Mouse (Mus musculus) intestine, embryonic 14.5 days (tissue): Measurements from ENCODE around the gene Stk10. TPM values are rescaled to one million over a fixed set of nuclear protein-coding genes. Genes with fewer than 3 reads are reported as not detected.
A peak's percentile ranks its signal among the peaks of the same experiment; 100 is the strongest.

Experiments
- ATAC-seq: fragments of 200-750 bp; cut with Nextera tagmentation; replicated peaks from 2 replicates; pipeline ENCODE4 v1.8.0; 2017; ENCODE audit warnings: low read depth, moderate number of reproducible peaks, moderate TSS enrichment, moderate library complexity; ENCODE audit not compliant: low FRiP score, low TSS enrichment
- DNase-seq: peaks from one replicate; pipeline ENCODE4 v3.0.0-alpha.2; 2018; ENCODE audit warnings: low spot score
- H3K27ac ChIP-seq: fragments of 300-500 bp; sonication (generic); 2 replicates; pipeline ENCODE4 v1.5.1; 2014; ENCODE audit warnings: low read depth, mild to moderate bottlenecking, control low read depth
- H3K27me3 ChIP-seq: fragments of 300-500 bp; sonication (generic); replicated peaks from 2 replicates; pipeline ENCODE4 v1.6.1; 2014; ENCODE audit warnings: low read length, control low read depth; ENCODE audit not compliant: control insufficient read depth, insufficient read depth
- H3K36me3 ChIP-seq: fragments of 300-500 bp; sonication (generic); 2 replicates; pipeline ENCODE4 v1.6.1; 2014; ENCODE audit warnings: low read length, control low read depth; ENCODE audit not compliant: control insufficient read depth, insufficient read depth
- H3K4me1 ChIP-seq: fragments of 300-500 bp; sonication (generic); replicated peaks from 2 replicates; pipeline ENCODE4 v1.6.1; 2014; ENCODE audit warnings: low read length, control low read depth, mixed read lengths; ENCODE audit not compliant: control insufficient read depth, insufficient read depth
- H3K4me2 ChIP-seq: fragments of 300-500 bp; sonication (generic); 2 replicates; pipeline ENCODE4 v1.6.1; 2014; ENCODE audit warnings: low read length
- H3K4me3 ChIP-seq: fragments of 300-500 bp; sonication (generic); 2 replicates; pipeline ENCODE4 v1.5.1; 2014; ENCODE audit warnings: low read depth, low read length, control low read depth, mixed read lengths
- H3K9ac ChIP-seq: fragments of 300-500 bp; sonication (generic); 2 replicates; pipeline ENCODE4 v1.6.1; 2014; ENCODE audit warnings: mild to moderate bottlenecking, low read length
- H3K9me3 ChIP-seq: fragments of 300-500 bp; sonication (generic); 2 replicates; pipeline ENCODE4 v1.6.1; 2016; ENCODE audit warnings: low read length, control low read depth; ENCODE audit not compliant: control insufficient read depth
- WGBS: fragments of 180-500 bp; shearing (Covaris S2); extraction: QIAGEN DNeasy Blood & Tissue Kit; methylation state at CpG from one replicate; pipeline ENCODE4 v1.1.7; 2014; 5-methylcytosine and 5-hydroxymethylcytosine counted together
- polyA plus RNA-seq: library from polyadenylated mRNA; unstranded; fragments of >200 nt; fragmentation: Nextera tagmentation; extraction: Ambion mirVana; gene quantifications from 2 replicates; pipeline ENCODE4 v1.2.1, GENCODE M21; 2014

Gene Stk10
- polyA plus RNA-seq, 1 experiment from 2014 or later, result 3.0 TPM

DNA sequence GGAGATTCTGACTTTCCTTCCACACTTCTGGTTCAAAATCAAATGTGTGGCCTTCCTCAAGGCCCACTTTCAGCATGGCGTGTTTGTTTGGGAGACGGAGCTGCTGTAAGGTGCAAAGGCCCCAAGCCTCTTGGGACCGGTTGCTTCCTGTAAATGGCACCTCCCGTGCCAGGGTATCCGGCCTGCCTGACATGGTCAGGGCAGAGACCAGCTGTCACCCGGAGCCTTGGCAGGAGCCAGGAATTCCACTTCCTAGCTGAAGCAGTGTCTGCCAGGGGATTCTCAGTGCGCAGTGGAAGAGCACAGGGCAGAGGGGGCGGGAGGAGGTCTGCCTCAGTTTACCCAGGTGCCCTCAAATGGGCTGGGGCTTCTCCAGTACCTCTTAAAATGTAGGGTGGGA is 56.7 kb downstream of the Stk10 start:
- no peak overlapping the region for H3K4me3 ChIP-seq
- H3K36me3 ChIP-seq, result no peaks in the 10 kb centered on the region

DNA sequence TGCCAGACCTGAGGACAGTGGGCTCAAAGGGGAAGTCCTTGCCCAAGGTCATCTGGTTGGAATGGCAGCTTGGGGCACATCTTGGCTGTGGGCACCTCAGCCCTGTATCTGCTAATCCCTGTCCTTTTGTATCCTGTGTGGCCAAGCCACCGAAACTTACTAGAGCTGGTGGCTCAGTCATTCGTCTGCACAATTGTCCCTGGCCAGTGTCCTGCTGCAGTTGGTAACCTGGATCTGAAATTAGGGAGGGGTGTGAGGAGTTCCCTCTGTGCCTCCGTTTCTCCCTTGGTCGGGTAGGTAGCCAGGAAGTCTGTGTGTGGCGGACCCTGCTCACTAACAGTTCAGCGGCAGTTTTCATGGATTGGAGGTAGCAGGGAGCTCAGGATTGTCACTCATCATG is 57.1 kb downstream of the Stk10 start:
- ATAC-seq (no peak), DNase-seq (no peak)
- Histone ChIP-seq H3K9me3 (0 out of 2 replicates have a peak, but pooled peaks cover 4% of the 10 kb centered on the region), H3K9ac (no peak overlapping the region), H3K4me2 (no peak overlapping the region), H3K36me3 (no peaks in the 10 kb centered on the region), H3K4me1 (no peaks in the 10 kb centered on the region), H3K27me3 (no peaks in the 10 kb centered on the region), H3K4me3 (no peak overlapping the region), H3K27ac (no peak overlapping the region)
- 80% methylated on average over 6 of the region's 6 CpGs for WGBS

More for the DNA sequence above, 56.7 kb downstream of the Stk10 start:
- ATAC-seq (no peak), DNase-seq (no peak)
- Histone ChIP-seq H3K27me3 (no peaks in the 10 kb centered on the region), H3K4me1 (no peaks in the 10 kb centered on the region), H3K27ac (no peak overlapping the region), H3K9ac (no peak overlapping the region), H3K4me2 (no peak overlapping the region), H3K9me3 (0 out of 2 replicates have a peak, but pooled peaks cover 4% of the 10 kb centered on the region)
- 94% methylated on average over 8 of the region's 8 CpGs for WGBS

DNA sequence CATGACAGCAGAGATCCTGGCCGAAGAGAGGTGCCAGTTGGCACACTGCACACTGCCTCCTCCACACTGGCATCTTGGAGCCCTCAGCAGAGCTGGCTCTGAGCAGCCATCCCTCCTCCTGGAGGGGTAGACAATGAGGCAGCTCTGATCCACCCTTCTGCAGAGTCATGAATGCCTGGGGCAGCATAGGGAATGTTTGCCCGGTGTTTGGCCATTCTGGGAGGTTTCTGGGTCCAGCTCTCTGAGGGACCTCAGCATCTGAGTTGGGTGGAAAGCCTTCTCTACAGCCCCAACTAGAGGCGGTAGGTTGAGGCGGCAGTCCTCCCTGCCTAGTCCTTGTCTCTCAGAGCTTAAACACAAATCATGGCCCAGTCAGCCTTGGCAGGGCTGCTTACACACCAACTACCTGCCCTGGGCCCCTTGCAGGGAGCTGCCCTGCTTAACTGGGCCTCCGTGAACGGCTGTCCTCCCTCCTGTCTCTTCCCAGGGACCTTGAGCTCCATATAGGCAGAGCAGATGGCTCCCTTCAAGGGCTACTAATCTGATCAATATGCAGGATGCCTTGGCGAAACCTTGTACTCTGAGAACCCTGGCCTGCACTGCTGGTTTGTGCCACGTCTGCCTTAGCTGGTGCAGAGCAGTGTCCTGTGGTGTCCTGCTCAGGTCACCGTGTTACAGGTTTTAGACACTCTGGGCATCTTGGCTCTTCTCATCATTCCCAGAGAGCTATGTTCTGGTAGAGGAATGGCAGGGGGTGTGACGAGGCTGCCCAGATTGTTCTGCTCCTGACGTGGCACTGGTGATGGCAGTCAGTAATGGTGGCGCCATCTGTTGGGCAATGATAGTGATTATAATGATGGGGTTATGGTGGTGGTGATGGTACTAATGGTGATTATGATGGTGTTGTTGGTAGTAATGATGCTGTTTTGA is 59.1 kb downstream of the Stk10 start:
- Histone ChIP-seq H3K27me3 (no peaks in the 10 kb centered on the region), H3K9me3 (0 out of 2 replicates have a peak, but pooled peaks cover 4% of the 10 kb centered on the region), H3K9ac (no peak overlapping the region), H3K4me3 (no peak overlapping the region), H3K27ac (no peak overlapping the region), H3K36me3 (no peaks in the 10 kb centered on the region; the same call in 1 of the 2 replicates), H3K4me2 (no peak overlapping the region), H3K4me1 (no peaks in the 10 kb centered on the region)
- DNase-seq (no peak), ATAC-seq (no peak)
- 73% methylated on average over 12 of the region's 12 CpGs for WGBS

DNA sequence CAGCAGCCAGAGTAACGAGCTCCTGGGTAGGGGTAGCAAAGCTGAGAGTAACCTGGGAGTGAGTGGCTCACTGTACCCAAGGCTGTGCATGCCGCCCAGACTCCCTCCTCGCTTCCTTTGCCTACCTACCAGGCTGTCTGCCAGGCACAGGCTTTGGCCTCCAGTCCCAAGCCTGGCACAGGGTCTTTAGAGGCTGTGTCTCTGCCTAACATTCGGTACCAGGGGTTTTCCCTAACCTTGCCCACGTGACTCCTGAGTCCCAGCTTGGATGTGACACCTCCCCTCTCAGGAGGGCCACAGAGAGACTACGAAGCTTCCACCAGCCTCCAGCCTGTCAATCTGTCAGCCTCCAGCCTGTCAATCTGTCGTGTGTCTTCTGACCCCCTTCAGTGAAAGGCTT is 60.0 kb downstream of the Stk10 start:
- no peaks in the 10 kb centered on the region for H3K27me3 ChIP-seq
- WGBS, result 81% methylated on average over 7 of the region's 7 CpGs
- no peak overlapping the region for H3K27ac ChIP-seq
- H3K4me1 ChIP-seq, result no peaks in the 10 kb centered on the region
- H3K4me3 ChIP-seq, result no peak overlapping the region
- no peak overlapping the region for H3K4me2 ChIP-seq
- DNase-seq, result no peak
- no peaks in the 10 kb centered on the region; the same call in 1 of the 2 replicates for H3K36me3 ChIP-seq
- no peak for ATAC-seq
- 0 out of 2 replicates have a peak, but pooled peaks cover 4% of the 10 kb centered on the region for H3K9me3 ChIP-seq
- H3K9ac ChIP-seq, result no peak overlapping the region

DNA sequence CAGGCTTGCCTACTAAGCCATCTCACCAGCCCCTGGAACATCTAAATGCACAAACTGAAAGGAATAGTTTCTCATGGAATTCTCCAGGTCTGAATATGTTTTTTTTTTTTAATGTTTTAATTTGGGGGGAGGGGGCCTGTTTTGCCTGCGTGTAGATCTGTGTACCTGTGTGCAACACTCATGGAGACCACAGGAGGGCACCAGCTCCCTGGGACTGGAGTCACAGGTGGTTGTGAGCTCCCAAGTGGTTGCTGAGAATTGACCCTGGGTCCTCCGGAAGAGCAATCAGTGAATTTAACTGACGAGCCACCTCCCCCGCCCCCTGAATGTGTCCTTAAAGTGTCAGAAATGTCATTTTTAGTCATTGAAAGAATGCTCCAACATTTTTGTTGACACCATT is 61.0 kb downstream of the Stk10 start:
- Histone ChIP-seq H3K27ac (no peak overlapping the region), H3K4me1 (no peaks in the 10 kb centered on the region), H3K4me3 (no peak overlapping the region), H3K36me3 (no peaks in the 10 kb centered on the region; the same call in 1 of the 2 replicates), H3K4me2 (no peak overlapping the region), H3K9ac (no peak overlapping the region), H3K9me3 (0 out of 2 replicates have a peak, but pooled peaks cover 4% of the 10 kb centered on the region), H3K27me3 (no peaks in the 10 kb centered on the region)
- WGBS, result 91% methylated on average over 4 of the region's 4 CpGs
- DNase-seq, result no peak
- no peak for ATAC-seq

DNA sequence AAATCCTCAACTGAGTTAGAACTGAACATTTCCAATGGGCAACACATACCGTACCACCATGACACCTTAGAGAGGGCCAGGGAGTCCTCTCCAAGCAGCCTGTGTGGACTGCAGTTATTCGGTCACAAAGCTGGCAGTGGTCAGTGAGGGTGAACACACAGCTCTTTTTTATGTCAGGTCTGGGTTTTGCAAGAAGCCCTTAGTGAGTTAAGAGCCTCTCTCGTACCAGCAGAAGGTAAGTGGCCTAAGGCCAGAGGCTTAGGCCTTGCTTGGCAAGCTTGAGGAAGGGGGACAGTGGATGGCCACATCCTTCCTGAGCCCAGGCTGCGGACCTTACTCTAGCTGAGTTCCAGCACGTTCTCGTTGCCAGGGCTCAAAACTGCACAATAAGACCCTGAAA is 67.3 kb downstream of the Stk10 start:
- Histone ChIP-seq H3K4me3 (no peak overlapping the region), H3K4me1 (peaks cover 18% of the 10 kb centered on the region), H3K9ac (no peak overlapping the region), H3K9me3 (no peaks in the 10 kb centered on the region), H3K27ac (no peak overlapping the region), H3K27me3 (no peaks in the 10 kb centered on the region), H3K4me2 (no peak overlapping the region), H3K36me3 (no peaks in the 10 kb centered on the region; the same call in 1 of the 2 replicates)
- 91% methylated on average over 6 of the region's 6 CpGs for WGBS
- DNase-seq, result no peak
- no peak for ATAC-seq

DNA sequence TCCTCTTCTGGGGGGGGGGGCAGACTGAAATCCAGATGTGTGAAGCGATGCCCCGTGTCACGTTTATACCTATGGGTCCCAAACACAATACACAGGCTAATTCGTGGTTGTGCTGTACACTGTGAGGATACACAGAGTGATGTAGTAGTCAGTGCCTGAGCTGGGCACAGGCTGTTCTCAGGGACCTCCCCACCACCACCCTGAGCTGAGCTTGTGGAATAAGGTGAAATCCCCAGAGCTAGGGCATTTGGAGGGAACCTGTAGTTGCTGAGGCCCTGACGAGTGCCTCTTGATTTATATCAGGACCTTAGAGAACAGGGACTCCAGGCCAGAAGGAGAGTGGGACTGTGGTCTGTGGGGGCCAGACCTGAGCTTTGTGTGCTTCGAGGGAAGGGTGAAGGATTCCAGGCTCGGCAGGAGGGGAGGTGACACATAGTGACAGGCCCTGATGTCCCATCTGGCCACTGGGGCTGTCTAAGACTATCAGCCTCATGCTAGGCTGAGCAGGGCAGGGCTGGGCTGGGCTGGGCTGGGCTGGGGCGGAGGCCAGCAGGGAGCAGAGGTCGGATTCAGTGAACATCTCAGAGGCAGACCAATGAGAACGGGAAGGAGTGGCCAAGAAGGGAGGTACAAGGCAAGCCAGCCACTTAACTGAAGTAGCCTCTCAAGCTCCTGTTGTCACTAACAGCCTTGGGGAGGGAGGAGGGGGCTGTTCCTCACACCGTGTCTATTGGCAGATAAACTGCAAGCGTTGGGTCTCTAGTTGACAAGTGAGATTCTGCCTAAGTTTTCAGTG is 68.6 kb downstream of the Stk10 start:
- no peak overlapping the region for H3K27ac ChIP-seq

DNA sequence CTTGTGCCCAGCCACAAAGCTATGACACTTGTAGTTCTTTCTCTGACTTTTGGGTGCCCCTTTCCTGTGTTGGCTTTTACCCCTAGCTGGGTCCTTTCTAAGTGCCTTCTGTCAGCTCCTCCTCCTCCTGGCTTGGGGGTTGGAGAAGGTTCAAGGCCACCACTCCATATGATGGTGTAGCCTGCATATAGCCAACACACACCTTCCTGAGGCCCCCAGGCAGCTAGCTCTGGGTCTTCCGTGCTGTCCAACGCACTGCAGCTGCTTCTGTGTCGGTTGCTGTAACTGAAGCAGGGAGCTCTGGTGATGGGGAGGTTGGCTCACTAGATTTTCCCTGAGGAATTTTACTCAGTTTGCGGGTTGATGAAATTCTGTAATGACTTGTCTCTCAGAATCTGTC is 71.6 kb downstream of the Stk10 start:
- Histone ChIP-seq H3K27me3 (no peaks in the 10 kb centered on the region), H3K4me1 (peaks cover 21% of the 10 kb centered on the region), H3K4me3 (no peak overlapping the region), H3K4me2 (no peak overlapping the region), H3K27ac (peak overlapping the region; percentile 76), H3K36me3 (no peaks in the 10 kb centered on the region), H3K9ac (no peak overlapping the region), H3K9me3 (no peaks in the 10 kb centered on the region)
- WGBS, result 42% methylated on average over 4 of the region's 4 CpGs
- ATAC-seq (no peak), DNase-seq (no peak)

More for the DNA sequence above, 68.6 kb downstream of the Stk10 start:
- H3K4me2 ChIP-seq, result 0 out of 2 replicates have a peak overlapping the region, but pooled peaks have one; percentile 18
- ATAC-seq, result peak; percentile 86
- H3K36me3 ChIP-seq, result no peaks in the 10 kb centered on the region
- H3K9me3 ChIP-seq, result no peaks in the 10 kb centered on the region
- H3K4me3 ChIP-seq, result no peak overlapping the region
- H3K9ac ChIP-seq, result no peak overlapping the region
- H3K27me3 ChIP-seq, result no peaks in the 10 kb centered on the region
- DNase-seq, result peak; percentile 67
- peaks cover 21% of the 10 kb centered on the region for H3K4me1 ChIP-seq
- WGBS, result 37% methylated on average over 12 of the region's 12 CpGs
